Mouse (Mus musculus) forebrain, embryonic 16.5 days (tissue): ENCODE data around the gene Gm47985. TPM values are rescaled to one million over a fixed set of nuclear protein-coding genes. Genes with fewer than 3 reads are reported as not detected.
"Not testable (repeated sequence)": the region's sequence is repeated elsewhere in the genome, so short reads cannot be mapped to it uniquely, and the experiment has no call there.

ENCODE experiments used
- ATAC-seq: fragments of 200-750 bp; cut with Nextera tagmentation; 2 replicates; pipeline ENCODE4 v1.8.0; 2017; ENCODE audit warnings: mild to moderate bottlenecking, moderate library complexity
- H3K27ac ChIP-seq: fragments of 300-500 bp; sonication (generic); 2 replicates; pipeline ENCODE4 v1.5.1; 2014; ENCODE audit warnings: low read length, control low read depth
- H3K27me3 ChIP-seq: fragments of 300-500 bp; sonication (generic); replicated peaks from 2 replicates; pipeline ENCODE4 v1.6.1; 2014; ENCODE audit warnings: low read length; ENCODE audit not compliant: control insufficient read depth, insufficient read depth
- H3K36me3 ChIP-seq: fragments of 300-500 bp; sonication (generic); 2 replicates; pipeline ENCODE4 v1.6.1; 2014; ENCODE audit not compliant: control insufficient read depth, insufficient read depth
- H3K4me1 ChIP-seq: fragments of 300-500 bp; sonication (generic); replicated peaks from 2 replicates; pipeline ENCODE4 v1.6.1; 2014; ENCODE audit warnings: low read length; ENCODE audit not compliant: control insufficient read depth, insufficient read depth
- H3K4me2 ChIP-seq: fragments of 300-500 bp; sonication (generic); 2 replicates; pipeline ENCODE4 v1.6.1; 2014; ENCODE audit warnings: mild to moderate bottlenecking, low read length, control low read depth
- H3K4me3 ChIP-seq: fragments of 300-500 bp; sonication (generic); replicated peaks from 2 replicates; pipeline ENCODE4 v1.5.1; 2014; ENCODE audit warnings: mild to moderate bottlenecking, low read length, control low read depth
- H3K9ac ChIP-seq: fragments of 300-500 bp; sonication (generic); replicated peaks from 2 replicates; pipeline ENCODE4 v1.6.1; 2014; ENCODE audit warnings: low read depth, low read length, control low read depth
- H3K9me3 ChIP-seq: fragments of 300-500 bp; sonication (generic); 2 replicates; pipeline ENCODE4 v1.6.1; 2016; ENCODE audit warnings: low read length; ENCODE audit not compliant: control insufficient read depth
- WGBS: fragments of 180-500 bp; shearing (Covaris S2); extraction: QIAGEN DNeasy Blood & Tissue Kit; methylation state at CpG from one replicate; pipeline ENCODE4 v1.1.7; 2014; 5-methylcytosine and 5-hydroxymethylcytosine counted together
- polyA plus RNA-seq: library from polyadenylated mRNA; unstranded; fragments of >200 nt; fragmentation: Nextera tagmentation; extraction: Ambion mirVana; gene quantifications from 2 replicates; pipeline ENCODE4 v1.2.1, GENCODE M21; 2015

The Gm47985 gene
- polyA plus RNA-seq, 1 experiment from 2014 or later, result not detected

GRCm38 (mm10) chr1:151209824-151210355, 27.6 kb downstream of the Gm47985 start, which contains the start of gene Gm47996:
TSS of gene Gm47996 (plus strand) at chr1:151210131.
- not testable (repeated sequence) for H3K9me3 ChIP-seq, H3K27me3 ChIP-seq, H3K4me2 ChIP-seq, H3K4me1 ChIP-seq, ATAC-seq, H3K4me3 ChIP-seq, H3K36me3 ChIP-seq, H3K9ac ChIP-seq, H3K27ac ChIP-seq
- WGBS, result 91% methylated on average over 4 of the region's 8 CpGs

GRCm38 (mm10) chr1:151211666-151212065, 29.3 kb downstream of the Gm47985 start:
- not testable (repeated sequence) for H3K4me3 ChIP-seq, H3K4me2 ChIP-seq, H3K9ac ChIP-seq, ATAC-seq, H3K27ac ChIP-seq, H3K27me3 ChIP-seq, H3K36me3 ChIP-seq, H3K4me1 ChIP-seq, H3K9me3 ChIP-seq
- WGBS, result 95% methylated on average over 5 of the region's 5 CpGs

GRCm38 (mm10) chr1:151214862-151215261, 32.5 kb downstream of the Gm47985 start:
- no peak overlapping the region for H3K4me3 ChIP-seq
- 75% methylated on average over 2 of the region's 2 CpGs for WGBS
- no peak for ATAC-seq
- H3K36me3 ChIP-seq, result no peaks in the 10 kb centered on the region
- no peaks in the 10 kb centered on the region for H3K4me1 ChIP-seq
- H3K9ac ChIP-seq, result no peak overlapping the region
- H3K4me2 ChIP-seq, result no peak overlapping the region
- no peak overlapping the region for H3K27ac ChIP-seq
- no peaks in the 10 kb centered on the region for H3K9me3 ChIP-seq
- no peaks in the 10 kb centered on the region for H3K27me3 ChIP-seq

GRCm38 (mm10) chr1:151215985-151216384, 33.6 kb downstream of the Gm47985 start:
- ATAC-seq, result no peak
- Histone ChIP-seq H3K27me3 (no peaks in the 10 kb centered on the region), H3K4me3 (no peak overlapping the region), H3K27ac (no peak overlapping the region), H3K4me2 (no peak overlapping the region), H3K4me1 (no peaks in the 10 kb centered on the region), H3K9me3 (no peaks in the 10 kb centered on the region), H3K9ac (no peak overlapping the region), H3K36me3 (no peaks in the 10 kb centered on the region)
- WGBS, result 71% methylated on average over 1 of the region's 1 CpGs

- Histone ChIP-seq H3K4me2 (no peak overlapping the region), H3K4me1 (no peaks in the 10 kb centered on the region), H3K36me3 (no peaks in the 10 kb centered on the region), H3K27me3 (no peaks in the 10 kb centered on the region), H3K4me3 (no peak overlapping the region), H3K27ac (no peak overlapping the region), H3K9me3 (no peaks in the 10 kb centered on the region), H3K9ac (no peak overlapping the region)
- WGBS, result 77% methylated on average over 3 of the region's 3 CpGs
- ATAC-seq, result no peak
Measured at GRCm38 (mm10) chr1:151216417-151216816, 34.1 kb downstream of the Gm47985 start.

- Histone ChIP-seq H3K9ac (no peak overlapping the region), H3K4me3 (no peak overlapping the region), H3K27me3 (no peaks in the 10 kb centered on the region), H3K36me3 (no peaks in the 10 kb centered on the region), H3K4me2 (no peak overlapping the region), H3K4me1 (no peaks in the 10 kb centered on the region), H3K9me3 (no peaks in the 10 kb centered on the region), H3K27ac (no peak overlapping the region)
- ATAC-seq, result no peak
- WGBS, result 93% methylated on average over 5 of the region's 5 CpGs
Measured at GRCm38 (mm10) chr1:151219045-151219444, 36.7 kb downstream of the Gm47985 start.

GRCm38 (mm10) chr1:151220098-151220497, 37.8 kb downstream of the Gm47985 start:
- H3K9ac ChIP-seq, result no peak overlapping the region
- no peak overlapping the region for H3K4me2 ChIP-seq
- no peaks in the 10 kb centered on the region for H3K9me3 ChIP-seq
- no peaks in the 10 kb centered on the region for H3K36me3 ChIP-seq
- H3K27me3 ChIP-seq, result no peaks in the 10 kb centered on the region
- WGBS, result 70% methylated on average over 7 of the region's 7 CpGs
- H3K4me3 ChIP-seq, result no peak overlapping the region
- H3K27ac ChIP-seq, result no peak overlapping the region
- no peak for ATAC-seq
- H3K4me1 ChIP-seq, result no peaks in the 10 kb centered on the region

GRCm38 (mm10) chr1:151222561-151223267, 40.4 kb downstream of the Gm47985 start:
- no peaks in the 10 kb centered on the region for H3K36me3 ChIP-seq
- no peaks in the 10 kb centered on the region for H3K27me3 ChIP-seq
- H3K9me3 ChIP-seq, result no peaks in the 10 kb centered on the region
- no peak overlapping the region for H3K27ac ChIP-seq
- no peaks in the 10 kb centered on the region for H3K4me1 ChIP-seq
- H3K9ac ChIP-seq, result no peak overlapping the region
- H3K4me2 ChIP-seq, result no peak overlapping the region
- no peak overlapping the region for H3K4me3 ChIP-seq
- WGBS, result 84% methylated on average over 10 of the region's 10 CpGs
- no peak for ATAC-seq

GRCm38 (mm10) chr1:151223377-151223776, 41.0 kb downstream of the Gm47985 start:
- Histone ChIP-seq H3K9me3 (no peaks in the 10 kb centered on the region), H3K36me3 (no peaks in the 10 kb centered on the region), H3K27me3 (no peaks in the 10 kb centered on the region), H3K27ac (no peak overlapping the region), H3K9ac (no peak overlapping the region), H3K4me3 (no peak overlapping the region), H3K4me2 (no peak overlapping the region), H3K4me1 (no peaks in the 10 kb centered on the region)
- ATAC-seq, result no peak
- 78% methylated on average over 1 of the region's 1 CpGs for WGBS
